Mouse (Mus musculus): ENCODE data around the gene Bak1.

DNA sequence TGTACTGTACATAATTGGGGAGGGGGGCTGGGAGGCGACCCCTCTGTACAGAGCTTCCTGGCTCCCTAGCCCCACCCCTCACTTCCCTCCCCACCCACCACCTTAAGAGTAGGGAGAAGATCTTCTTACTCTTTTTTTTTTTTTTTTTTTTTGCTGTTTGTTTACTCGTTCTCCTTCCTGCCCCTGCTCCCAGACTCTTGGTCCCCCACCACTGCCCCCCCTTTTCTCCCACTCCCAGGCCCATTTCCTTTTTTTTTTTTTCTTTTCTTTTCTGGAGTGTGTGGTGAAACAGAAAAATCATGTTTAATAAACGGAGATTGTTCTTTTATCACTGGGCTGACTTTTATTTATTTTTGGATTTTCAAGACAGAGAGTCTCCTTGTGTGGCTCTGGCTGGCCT, 56.7 kb downstream of the Bak1 start:
- TF ChIP-seq EP300 (IDR thresholded peaks at IDR 0.05; ENCODE audit: low read depth in 1 of 2, low read length in 2 of 2), result no peak
- no peak for TF ChIP-seq NELFE (IDR thresholded peaks at IDR 0.05; ENCODE audit: low read depth, low read length)
- no peak for TF ChIP-seq CTCF (IDR thresholded peaks at IDR 0.05 in 2 of 3, conservative IDR thresholded peaks at IDR 0.05 in 1 of 3; ENCODE audit: control insufficient read depth in 1 of 3, insufficient read depth in 1 of 3, low read depth in 2 of 3, low read length in 3 of 3, poor library complexity in 1 of 3, severe bottlenecking in 1 of 3)
- no peak for TF ChIP-seq MAFK (IDR thresholded peaks at IDR 0.05; ENCODE audit: borderline replicate concordance, low read depth, low read length)
- no peak for TF ChIP-seq ZC3H11A (IDR thresholded peaks at IDR 0.05; ENCODE audit: low read depth, low read length)
- no peak for TF ChIP-seq POLR2AphosphoS5 (IDR thresholded peaks at IDR 0.05; ENCODE audit: borderline replicate concordance, low read depth, low read length)
- TF ChIP-seq KAT2A (conservative IDR thresholded peaks at IDR 0.05; ENCODE audit: low read depth, low read length), result no peak
- no peak for TF ChIP-seq POLR2A (IDR thresholded peaks at IDR 0.05; ENCODE audit: control insufficient read depth in 1 of 2, insufficient read depth in 1 of 2, low read depth in 1 of 2, low read length in 2 of 2, poor library complexity in 1 of 2)
- TF ChIP-seq ZMIZ1 (IDR thresholded peaks at IDR 0.05; ENCODE audit: low read depth, low read length), result no peak
- peak; percentile 71; the same call in 1 of the 2 replicates for TF ChIP-seq CHD1 (IDR thresholded peaks at IDR 0.05; ENCODE audit: low read depth, low read length)

Data from MEL (cell line).